Mouse (Mus musculus) small intestine, adult 2 months (tissue): Measurements from ENCODE around the gene Paqr7.

Experiments
- CTCF ChIP-seq: fragments of 200-500 bp; IDR thresholded peaks from 2 replicates; pipeline ENCODE4 v1.5.1; 2012; ENCODE audit warnings: low read depth, mild to moderate bottlenecking, control low read depth, inconsistent platforms, low read length, moderate library complexity, mixed read lengths; ENCODE audit not compliant: insufficient replicate concordance, insufficient read length; ENCODE audit errors: extremely low read depth
- POLR2A ChIP-seq: fragments of 200-500 bp; IDR thresholded peaks from 2 replicates; pipeline ENCODE4 v1.6.1; 2012; ENCODE audit warnings: low read depth, mild to moderate bottlenecking, control low read depth, inconsistent platforms, low read length, moderate library complexity

DNA sequence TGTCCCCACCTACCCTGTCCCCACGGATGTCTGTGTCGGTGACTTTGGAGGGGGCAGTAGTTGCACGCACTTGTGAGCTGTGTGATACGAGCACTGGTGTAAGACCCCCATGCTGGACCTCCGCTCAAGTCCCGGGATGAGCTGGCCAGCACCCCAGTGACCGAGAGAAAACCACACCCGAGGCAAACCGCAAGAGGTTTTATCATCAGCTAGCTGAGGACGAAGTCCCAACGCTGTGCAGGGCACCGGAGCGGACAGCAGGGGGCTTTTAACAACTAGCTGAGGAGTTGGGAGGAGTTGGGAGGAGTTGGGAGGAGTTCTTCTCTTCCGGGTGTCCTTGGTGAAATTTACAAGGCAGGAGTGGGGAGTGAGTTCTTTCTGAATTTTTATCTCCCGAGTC lies 16.3 kb downstream of the Paqr7 start:
- TF ChIP-seq CTCF (peak; percentile 51; the same call in 1 of the 2 replicates), POLR2A (no peak)
